Mouse (Mus musculus): ENCODE data around the gene Elovl6. TPM values are rescaled to one million over a fixed set of nuclear protein-coding genes. Genes with fewer than 3 reads are reported as not detected.

Elovl6 gene
- polyA plus RNA-seq, 1 experiment from 2014 or later = 46.8 TPM

- ATAC-seq (ENCODE audit: low FRiP score) = no peak
- 73% methylated on average over 4 of the region's 4 CpGs for WGBS
- no peak for DNase-seq (ENCODE audit: low spot score)
- H3K27ac ChIP-seq (ENCODE audit: low read depth, low read length) = no peak overlapping the region
- H3K27me3 ChIP-seq (ENCODE audit: control insufficient read depth, insufficient read depth, low read length) = no peaks in the 10 kb centered on the region
- no peaks in the 10 kb centered on the region for H3K36me3 ChIP-seq (ENCODE audit: control insufficient read depth, insufficient read depth, low read length)
- H3K9me3 ChIP-seq (ENCODE audit: control insufficient read depth, low read length) = no peaks in the 10 kb centered on the region
- no peak overlapping the region for H3K9ac ChIP-seq (ENCODE audit: low read depth, low read length)
- no peaks in the 10 kb centered on the region for H3K4me1 ChIP-seq (replicated peaks; ENCODE audit: control insufficient read depth, insufficient read depth, low read length)
- H3K4me2 ChIP-seq (replicated peaks; ENCODE audit: low read depth, low read length) = no peak overlapping the region
- no peak overlapping the region for H3K4me3 ChIP-seq (ENCODE audit: low read depth, low read length)
Observed at GRCm38 (mm10) chr3:129656540-129656939, 124.4 kb downstream of the Elovl6 start.

- H3K4me3 ChIP-seq (ENCODE audit: low read depth, low read length) = no peak overlapping the region
- H3K27ac ChIP-seq (ENCODE audit: low read depth, low read length) = no peak overlapping the region
- DNase-seq (ENCODE audit: low spot score) (no peak), ATAC-seq (ENCODE audit: low FRiP score) (no peak)
- WGBS = 92% methylated on average over 9 of the region's 9 CpGs
- H3K36me3 ChIP-seq (ENCODE audit: control insufficient read depth, insufficient read depth, low read length) = no peaks in the 10 kb centered on the region
- no peak overlapping the region for H3K9ac ChIP-seq (ENCODE audit: low read depth, low read length)
- no peaks in the 10 kb centered on the region for H3K9me3 ChIP-seq (ENCODE audit: control insufficient read depth, low read length)
- H3K4me2 ChIP-seq (replicated peaks; ENCODE audit: low read depth, low read length) = no peak overlapping the region
- no peaks in the 10 kb centered on the region for H3K27me3 ChIP-seq (ENCODE audit: control insufficient read depth, insufficient read depth, low read length)
- H3K4me1 ChIP-seq (replicated peaks; ENCODE audit: control insufficient read depth, insufficient read depth, low read length) = no peaks in the 10 kb centered on the region
Observed at GRCm38 (mm10) chr3:129657222-129657621, 125.1 kb downstream of the Elovl6 start.

DNA sequence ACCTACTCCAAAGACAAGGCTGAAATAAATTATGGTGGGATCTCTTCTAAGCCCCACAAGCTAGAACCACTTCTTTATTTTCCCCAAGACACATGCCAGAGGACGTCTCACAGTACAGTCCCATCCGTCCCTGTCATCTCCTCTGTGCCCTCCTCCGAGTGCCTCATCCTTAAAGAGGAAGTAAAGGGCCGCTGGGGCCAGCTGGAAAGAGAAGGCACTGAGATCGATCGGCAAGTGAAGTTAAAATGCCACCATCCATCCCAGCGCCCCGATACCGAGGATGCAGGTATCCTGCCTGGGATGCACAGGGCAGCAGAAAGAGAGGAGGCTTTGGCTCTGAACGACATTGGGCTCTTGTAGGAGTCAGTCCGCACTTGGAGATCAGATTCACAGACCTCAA lies 125.6 kb downstream of the Elovl6 start:
- Histone ChIP-seq H3K4me1 (replicated peaks; ENCODE audit: control insufficient read depth, insufficient read depth, low read length) (no peaks in the 10 kb centered on the region), H3K27ac (ENCODE audit: low read depth, low read length) (no peak overlapping the region), H3K4me3 (ENCODE audit: low read depth, low read length) (no peak overlapping the region), H3K4me2 (replicated peaks; ENCODE audit: low read depth, low read length) (no peak overlapping the region), H3K9ac (ENCODE audit: low read depth, low read length) (no peak overlapping the region), H3K9me3 (ENCODE audit: control insufficient read depth, low read length) (no peaks in the 10 kb centered on the region), H3K27me3 (ENCODE audit: control insufficient read depth, insufficient read depth, low read length) (no peaks in the 10 kb centered on the region), H3K36me3 (ENCODE audit: control insufficient read depth, insufficient read depth, low read length) (no peaks in the 10 kb centered on the region)
- ATAC-seq (ENCODE audit: low FRiP score) = no peak
- 86% methylated on average over 11 of the region's 11 CpGs for WGBS
- no peak for DNase-seq (ENCODE audit: low spot score)

GRCm38 (mm10) chr3:129658776-129659175 lies 126.6 kb downstream of the Elovl6 start:
- Histone ChIP-seq H3K27ac (ENCODE audit: low read depth, low read length) (no peak overlapping the region), H3K4me1 (replicated peaks; ENCODE audit: control insufficient read depth, insufficient read depth, low read length) (no peaks in the 10 kb centered on the region), H3K9me3 (ENCODE audit: control insufficient read depth, low read length) (no peaks in the 10 kb centered on the region), H3K4me3 (ENCODE audit: low read depth, low read length) (no peak overlapping the region), H3K36me3 (ENCODE audit: control insufficient read depth, insufficient read depth, low read length) (no peaks in the 10 kb centered on the region), H3K4me2 (replicated peaks; ENCODE audit: low read depth, low read length) (no peak overlapping the region), H3K27me3 (ENCODE audit: control insufficient read depth, insufficient read depth, low read length) (no peaks in the 10 kb centered on the region), H3K9ac (ENCODE audit: low read depth, low read length) (no peak overlapping the region)
- DNase-seq (ENCODE audit: low spot score) = no peak
- ATAC-seq (ENCODE audit: low FRiP score) = no peak
- 96% methylated on average over 7 of the region's 7 CpGs for WGBS

DNA sequence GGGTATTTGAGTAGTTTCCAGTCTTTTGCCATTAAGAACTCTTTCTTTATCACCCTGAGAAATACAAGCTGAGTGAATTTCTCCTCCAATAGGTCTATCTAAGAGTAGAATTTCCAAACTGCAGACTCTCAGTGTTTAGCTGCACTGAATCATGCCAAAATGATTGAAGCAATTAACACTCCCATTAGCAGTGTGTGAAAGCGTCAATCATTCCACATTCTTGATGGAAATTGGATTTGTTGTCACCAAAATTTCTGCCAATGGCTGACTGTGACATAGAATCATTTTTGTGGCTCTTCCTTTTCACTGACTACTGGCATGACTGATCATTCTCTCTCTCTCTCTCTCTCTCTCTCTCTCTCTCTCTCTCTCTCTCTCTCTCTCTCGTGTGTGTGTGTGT lies 131.8 kb downstream of the Elovl6 start:
- Histone ChIP-seq H3K9ac (ENCODE audit: low read depth, low read length) (no peak overlapping the region), H3K4me1 (replicated peaks; ENCODE audit: control insufficient read depth, insufficient read depth, low read length) (no peaks in the 10 kb centered on the region), H3K9me3 (ENCODE audit: control insufficient read depth, low read length) (no peaks in the 10 kb centered on the region), H3K36me3 (ENCODE audit: control insufficient read depth, insufficient read depth, low read length) (no peaks in the 10 kb centered on the region), H3K27me3 (ENCODE audit: control insufficient read depth, insufficient read depth, low read length) (no peaks in the 10 kb centered on the region), H3K4me3 (ENCODE audit: low read depth, low read length) (no peak overlapping the region), H3K27ac (ENCODE audit: low read depth, low read length) (no peak overlapping the region), H3K4me2 (replicated peaks; ENCODE audit: low read depth, low read length) (no peak overlapping the region)
- no peak for ATAC-seq (ENCODE audit: low FRiP score)
- DNase-seq (ENCODE audit: low spot score) = no peak
- WGBS = 92% methylated on average over 1 of the region's 2 CpGs

DNA sequence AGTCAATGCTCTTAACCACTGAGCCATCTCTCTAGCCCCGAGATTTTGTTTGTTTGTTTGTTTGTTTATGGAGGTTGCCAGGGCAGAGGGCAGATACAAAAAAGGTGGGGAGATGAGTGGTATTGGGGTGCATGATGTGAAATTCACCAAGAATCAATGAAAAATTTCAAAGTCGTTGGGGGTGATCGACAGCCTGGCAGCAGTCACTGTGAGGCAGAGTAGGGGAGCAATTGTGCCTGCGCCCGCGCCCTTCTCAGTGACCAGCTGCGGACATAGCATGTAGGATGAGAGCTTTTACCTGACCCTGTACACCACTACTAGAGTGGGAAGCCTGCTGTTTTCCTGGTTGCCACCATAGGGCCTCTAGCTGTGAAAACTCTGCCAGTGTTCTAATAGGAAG lies 143.8 kb downstream of the Elovl6 start:
- Histone ChIP-seq H3K4me1 (replicated peaks; ENCODE audit: control insufficient read depth, insufficient read depth, low read length) (no peaks in the 10 kb centered on the region), H3K36me3 (ENCODE audit: control insufficient read depth, insufficient read depth, low read length) (no peaks in the 10 kb centered on the region), H3K9me3 (ENCODE audit: control insufficient read depth, low read length) (no peaks in the 10 kb centered on the region), H3K9ac (ENCODE audit: low read depth, low read length) (no peak overlapping the region), H3K4me3 (ENCODE audit: low read depth, low read length) (no peak overlapping the region), H3K4me2 (replicated peaks; ENCODE audit: low read depth, low read length) (no peak overlapping the region), H3K27me3 (ENCODE audit: control insufficient read depth, insufficient read depth, low read length) (no peaks in the 10 kb centered on the region), H3K27ac (ENCODE audit: low read depth, low read length) (no peak overlapping the region)
- DNase-seq (ENCODE audit: low spot score) = no peak
- ATAC-seq (ENCODE audit: low FRiP score) = no peak
- 92% methylated on average over 7 of the region's 7 CpGs for WGBS

GRCm38 (mm10) chr3:129680258-129680657 lies 148.1 kb downstream of the Elovl6 start:
- ATAC-seq (ENCODE audit: low FRiP score) = no peak
- Histone ChIP-seq H3K36me3 (ENCODE audit: control insufficient read depth, insufficient read depth, low read length) (no peaks in the 10 kb centered on the region), H3K27ac (ENCODE audit: low read depth, low read length) (no peak overlapping the region), H3K4me1 (replicated peaks; ENCODE audit: control insufficient read depth, insufficient read depth, low read length) (no peaks in the 10 kb centered on the region), H3K9me3 (ENCODE audit: control insufficient read depth, low read length) (no peaks in the 10 kb centered on the region), H3K4me2 (replicated peaks; ENCODE audit: low read depth, low read length) (no peak overlapping the region), H3K9ac (ENCODE audit: low read depth, low read length) (no peak overlapping the region), H3K4me3 (ENCODE audit: low read depth, low read length) (no peak overlapping the region), H3K27me3 (ENCODE audit: control insufficient read depth, insufficient read depth, low read length) (no peaks in the 10 kb centered on the region)
- no peak for DNase-seq (ENCODE audit: low spot score)
- WGBS = 69% methylated on average over 5 of the region's 5 CpGs

- no peak overlapping the region for H3K4me3 ChIP-seq (ENCODE audit: low read depth, low read length)
- no peak overlapping the region for H3K27ac ChIP-seq (ENCODE audit: low read depth, low read length)
- H3K4me1 ChIP-seq (replicated peaks; ENCODE audit: control insufficient read depth, insufficient read depth, low read length) = no peaks in the 10 kb centered on the region
- H3K27me3 ChIP-seq (ENCODE audit: control insufficient read depth, insufficient read depth, low read length) = no peaks in the 10 kb centered on the region
- WGBS = 95% methylated on average over 4 of the region's 4 CpGs
- no peak overlapping the region for H3K9ac ChIP-seq (ENCODE audit: low read depth, low read length)
- no peaks in the 10 kb centered on the region for H3K9me3 ChIP-seq (ENCODE audit: control insufficient read depth, low read length)
- DNase-seq (ENCODE audit: low spot score) (no peak), ATAC-seq (ENCODE audit: low FRiP score) (no peak)
- H3K36me3 ChIP-seq (ENCODE audit: control insufficient read depth, insufficient read depth, low read length) = no peaks in the 10 kb centered on the region
- no peak overlapping the region for H3K4me2 ChIP-seq (replicated peaks; ENCODE audit: low read depth, low read length)
Observed at GRCm38 (mm10) chr3:129681841-129682240, 149.7 kb downstream of the Elovl6 start.

DNA sequence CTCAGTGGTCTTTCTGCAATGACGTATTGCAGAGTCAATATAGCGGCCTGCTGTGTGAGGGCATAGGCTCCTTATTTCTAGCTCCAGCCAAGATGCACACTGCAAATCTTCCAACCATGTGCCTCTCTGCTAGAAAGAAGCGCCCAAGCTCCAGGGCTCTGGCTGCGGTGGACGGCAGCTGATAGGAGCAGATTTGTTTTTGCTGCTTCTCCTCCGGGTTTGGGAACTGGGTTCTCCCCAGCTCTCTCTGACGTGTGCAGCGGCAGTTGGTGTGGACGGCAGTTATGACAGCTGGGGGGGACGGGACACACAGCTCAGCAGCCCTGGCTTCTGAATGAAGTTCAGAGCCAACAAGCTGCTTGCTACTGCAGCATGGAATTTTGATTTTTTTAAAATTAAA lies 150.2 kb downstream of the Elovl6 start:
- WGBS = 81% methylated on average over 10 of the region's 10 CpGs
- H3K9me3 ChIP-seq (ENCODE audit: control insufficient read depth, low read length) = no peaks in the 10 kb centered on the region

More for the DNA sequence above, 150.2 kb downstream of the Elovl6 start:
- no peak overlapping the region for H3K4me2 ChIP-seq (replicated peaks; ENCODE audit: low read depth, low read length)
- no peak for DNase-seq (ENCODE audit: low spot score)
- H3K4me1 ChIP-seq (replicated peaks; ENCODE audit: control insufficient read depth, insufficient read depth, low read length) = no peaks in the 10 kb centered on the region
- no peaks in the 10 kb centered on the region for H3K27me3 ChIP-seq (ENCODE audit: control insufficient read depth, insufficient read depth, low read length)
- no peak for ATAC-seq (ENCODE audit: low FRiP score)
- no peak overlapping the region for H3K4me3 ChIP-seq (ENCODE audit: low read depth, low read length)
- no peak overlapping the region for H3K9ac ChIP-seq (ENCODE audit: low read depth, low read length)
- H3K27ac ChIP-seq (ENCODE audit: low read depth, low read length) = no peak overlapping the region
- H3K36me3 ChIP-seq (ENCODE audit: control insufficient read depth, insufficient read depth, low read length) = no peaks in the 10 kb centered on the region
